Mouse (Mus musculus) left cerebral cortex, adult 2 months (tissue): ENCODE measurements around the gene Kctd10. TPM values are rescaled to one million over a fixed set of nuclear protein-coding genes. Genes with fewer than 3 reads are reported as not detected.

Experiments
- DNase-seq, 2 experiments: peaks; one replicate each; pipeline ENCODE4 v3.0.0; 2021 to 2022; ENCODE audit warnings: low spot score in 2 of 2, mixed read lengths in 1 of 2; ENCODE audit errors: extremely low spot score in 1 of 2
- H3K27ac ChIP-seq: fragments of 200-600 bp; 2 replicates; pipeline ENCODE4 v1.8.1; 2022
- H3K4me3 ChIP-seq: fragments of 200-600 bp; 2 replicates; pipeline ENCODE4 v1.8.1; 2022
- CTCF ChIP-seq: fragments of 200-600 bp; IDR thresholded peaks from 2 replicates; pipeline ENCODE4 v1.8.1; 2022; ENCODE audit warnings: antibody characterized with exemption, mild to moderate bottlenecking, moderate library complexity
- intact Hi-C: fragments of 180-260 bp; cut with DNase I; formaldehyde crosslinking; loops from one replicate; pipeline ENCODE4 v1.15.1; 2025
- total RNA-seq, 2 experiments: library from RNA; stranded (reverse); gene quantifications; 2 replicates each; pipeline ENCODE4 v1.2.3; 2021

Kctd10 gene
- total RNA-seq, 2 experiments from 2014 or later = 56.8 to 58.8 TPM

- no peak for DNase-seq
- Histone ChIP-seq H3K4me3 (no peak overlapping the region), H3K27ac (no peak overlapping the region)
- no peak for TF ChIP-seq CTCF
- intact Hi-C loops = no loop called here
Observed at GRCm38 (mm10) chr5:114412361-114412998, 32.2 kb upstream of the Kctd10 start.

- Histone ChIP-seq H3K27ac (no peak overlapping the region), H3K4me3 (no peak overlapping the region)
- intact Hi-C loops = no loop called here
- DNase-seq = no peak
- TF ChIP-seq CTCF = no peak
Observed at GRCm38 (mm10) chr5:114410429-114410828, 30.1 kb upstream of the Kctd10 start.

GRCm38 (mm10) chr5:114408846-114409245, 28.5 kb upstream of the Kctd10 start:
- intact Hi-C loops = no loop called here
- H3K4me3 ChIP-seq = no peak overlapping the region
- H3K27ac ChIP-seq = no peak overlapping the region
- no peak for DNase-seq
- TF ChIP-seq CTCF = no peak

- no peak overlapping the region for H3K27ac ChIP-seq
- DNase-seq = no peak
- no peak overlapping the region for H3K4me3 ChIP-seq
- no peak for TF ChIP-seq CTCF
- intact Hi-C loops = no loop called here
Observed at GRCm38 (mm10) chr5:114407810-114408209, 27.5 kb upstream of the Kctd10 start.

- TF ChIP-seq CTCF = no peak
- H3K27ac ChIP-seq = no peak overlapping the region
- no peak overlapping the region for H3K4me3 ChIP-seq
- intact Hi-C loops = no loop called here
- DNase-seq = no peak
Observed at GRCm38 (mm10) chr5:114407269-114407668, 27.0 kb upstream of the Kctd10 start.

- Histone ChIP-seq H3K4me3 (no peak overlapping the region), H3K27ac (no peak overlapping the region)
- intact Hi-C loops = no loop called here
- no peak for DNase-seq
- no peak for TF ChIP-seq CTCF
Observed at GRCm38 (mm10) chr5:114406592-114406991, 26.3 kb upstream of the Kctd10 start.

GRCm38 (mm10) chr5:114393169-114393568, 12.9 kb upstream of the Kctd10 start:
- no peak for DNase-seq
- TF ChIP-seq CTCF = no peak
- Histone ChIP-seq H3K27ac (no peak overlapping the region), H3K4me3 (no peak overlapping the region)
- intact Hi-C loops = no loop called here

GRCm38 (mm10) chr5:114384448-114384847, 4.1 kb upstream of the Kctd10 start:
- intact Hi-C loops = loop anchor here (5.0 kb wide), 1 partner anchor 283 kb away; no protein-coding TSS in a partner anchor
- Histone ChIP-seq H3K27ac (no peak overlapping the region), H3K4me3 (no peak overlapping the region)
- TF ChIP-seq CTCF = no peak
- DNase-seq = no peak

- DNase-seq = no peak
- intact Hi-C loops = loop anchor here (5.0 kb wide), 1 partner anchor 284 kb away; no protein-coding TSS in a partner anchor
- Histone ChIP-seq H3K4me3 (no peak overlapping the region), H3K27ac (no peak overlapping the region)
- peak; percentile 76 for TF ChIP-seq CTCF
Observed at GRCm38 (mm10) chr5:114383184-114383904, 3.0 kb upstream of the Kctd10 start.

- H3K27ac ChIP-seq = peak overlapping the region; percentile 91
- peak overlapping the region; percentile 76 for H3K4me3 ChIP-seq
- no peak for TF ChIP-seq CTCF
- intact Hi-C loops = loop anchor here (2.0 to 5.0 kb wide), 3 partner anchors 22 to 286 kb away; no protein-coding TSS in a partner anchor
- no peak for DNase-seq
Observed at GRCm38 (mm10) chr5:114381013-114381351, 674 bp upstream of the Kctd10 start.

- intact Hi-C loops = loop anchor here (2.0 to 5.0 kb wide), 3 partner anchors 21 to 288 kb away; no protein-coding TSS in a partner anchor
- TF ChIP-seq CTCF = no peak
- H3K4me3 ChIP-seq = peak overlapping the region; percentile 76
- H3K27ac ChIP-seq = peak overlapping the region; percentile 91
- no peak for DNase-seq
Observed at GRCm38 (mm10) chr5:114379763-114380162, 545 bp downstream of the Kctd10 start.

- DNase-seq = no peak
- TF ChIP-seq CTCF = no peak
- intact Hi-C loops = no loop called here
- Histone ChIP-seq H3K27ac (no peak overlapping the region), H3K4me3 (no peak overlapping the region; the same call in 1 of the 2 replicates)
Observed at GRCm38 (mm10) chr5:114378936-114379335, 1.4 kb downstream of the Kctd10 start.
